Mouse (Mus musculus) cortical plate, adult 2 months (tissue): ENCODE data around the gene Tmem82.

ENCODE experiments used
- CTCF ChIP-seq: fragments of 200-500 bp; IDR thresholded peaks from 2 replicates; pipeline ENCODE4 v1.5.1; 2011; ENCODE audit warnings: mild to moderate bottlenecking, control low read depth, low read length; ENCODE audit not compliant: insufficient read depth; ENCODE audit errors: extremely low read depth
- POLR2A ChIP-seq: fragments of 200-500 bp; IDR thresholded peaks from 2 replicates; pipeline ENCODE4 v1.6.1; 2011; ENCODE audit warnings: mild to moderate bottlenecking, low read length, control low read depth; ENCODE audit not compliant: insufficient read depth; ENCODE audit errors: extremely low read depth

DNA sequence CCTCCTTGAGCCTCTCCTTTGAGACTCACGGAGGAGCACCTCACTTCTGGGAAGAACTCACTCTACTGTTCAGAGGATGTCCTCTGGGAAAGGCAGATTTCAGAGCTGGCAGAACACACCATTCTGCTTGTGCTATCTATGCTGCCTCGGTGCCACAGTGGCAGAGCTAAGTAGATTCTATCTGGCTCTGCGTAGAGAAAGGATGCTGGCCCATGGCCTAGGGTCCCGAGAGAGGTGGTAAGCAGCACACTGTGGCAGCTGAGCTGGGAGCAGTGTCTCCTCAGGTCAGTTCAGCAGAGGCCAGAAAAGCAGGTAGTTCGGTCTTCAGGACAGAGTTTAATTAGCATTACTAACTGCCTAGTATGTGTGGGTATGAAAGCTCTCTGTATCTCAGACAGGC is 29.8 kb upstream of the Tmem82 start:
- no peak for TF ChIP-seq CTCF
- TF ChIP-seq POLR2A = no peak
